Mouse (Mus musculus): ENCODE data around the gene Slc52a3. TPM values are rescaled to one million over a fixed set of nuclear protein-coding genes. Genes with fewer than 3 reads are reported as not detected.

Slc52a3 gene
- polyA plus RNA-seq, 1 experiment, result 2.6 TPM

- Histone ChIP-seq H3K4me3 (ENCODE audit: low read depth, low read length) (no peak overlapping the region), H3K36me3 (ENCODE audit: control insufficient read depth, insufficient read depth, low read length, poor library complexity, severe bottlenecking) (no peaks in the 10 kb centered on the region), H3K27ac (ENCODE audit: insufficient read depth, low read length) (peak overlapping the region; percentile 58), H3K4me1 (ENCODE audit: control insufficient read depth, insufficient read depth, low read length) (peaks cover 17% of the 10 kb centered on the region), H3K27me3 (ENCODE audit: control insufficient read depth, insufficient read depth, low read length, poor library complexity, severe bottlenecking) (no peaks in the 10 kb centered on the region), H3K9ac (ENCODE audit: low read depth, poor library complexity, severe bottlenecking) (0 out of 2 replicates have a peak overlapping the region, but pooled peaks have one; percentile 19), H3K9me3 (replicated peaks; ENCODE audit: control insufficient read depth, insufficient read depth, low read length, poor library complexity, severe bottlenecking) (no peaks in the 10 kb centered on the region)
- no peak for TF ChIP-seq EP300 (IDR thresholded peaks at IDR 0.05; ENCODE audit: insufficient read depth, low read depth, low read length)
- TF ChIP-seq POLR2A (IDR thresholded peaks at IDR 0.05; ENCODE audit: insufficient read depth, low read length), result no peak
- no peak for TF ChIP-seq CTCF (IDR thresholded peaks at IDR 0.05; ENCODE audit: low read depth, low read length)
Measured at GRCm38 (mm10) chr2:152016666-152017065, 20.4 kb downstream of the Slc52a3 start.

DNA sequence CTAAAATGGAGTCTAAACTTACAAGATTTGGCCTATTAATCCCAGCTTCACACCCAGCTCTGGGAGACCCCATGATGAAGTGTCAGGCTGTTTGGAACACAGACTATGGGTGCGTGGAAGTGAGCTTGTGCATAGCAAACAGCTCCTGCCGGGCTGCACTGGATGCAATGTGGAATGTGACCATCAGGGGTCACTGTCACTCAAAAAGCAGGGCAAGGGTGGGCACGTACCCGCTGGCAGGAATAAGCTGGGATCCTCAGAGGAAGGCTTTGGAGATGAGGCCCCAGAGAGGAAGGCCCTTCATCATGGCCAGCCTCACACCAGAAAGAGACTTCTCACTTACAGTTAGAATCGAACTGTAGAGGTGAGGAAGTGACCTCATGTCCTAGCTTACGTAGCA, 23.9 kb downstream of the Slc52a3 start:
- no peaks in the 10 kb centered on the region for H3K36me3 ChIP-seq (ENCODE audit: control insufficient read depth, insufficient read depth, low read length, poor library complexity, severe bottlenecking)
- peaks cover 6% of the 10 kb centered on the region for H3K4me1 ChIP-seq (ENCODE audit: control insufficient read depth, insufficient read depth, low read length)
- H3K4me3 ChIP-seq (ENCODE audit: low read depth, low read length), result no peak overlapping the region
- TF ChIP-seq POLR2A (IDR thresholded peaks at IDR 0.05; ENCODE audit: insufficient read depth, low read length) (no peak), EP300 (IDR thresholded peaks at IDR 0.05; ENCODE audit: insufficient read depth, low read depth, low read length) (0 out of 2 replicates have a peak, but pooled peaks have one; percentile 10), CTCF (IDR thresholded peaks at IDR 0.05; ENCODE audit: low read depth, low read length) (peak; percentile 91)
- no peak overlapping the region for H3K9ac ChIP-seq (ENCODE audit: low read depth, poor library complexity, severe bottlenecking)
- no peak overlapping the region for H3K27ac ChIP-seq (ENCODE audit: insufficient read depth, low read length)
- peaks cover 2% of the 10 kb centered on the region; the same call in 1 of the 2 replicates for H3K9me3 ChIP-seq (replicated peaks; ENCODE audit: control insufficient read depth, insufficient read depth, low read length, poor library complexity, severe bottlenecking)
- no peaks in the 10 kb centered on the region for H3K27me3 ChIP-seq (ENCODE audit: control insufficient read depth, insufficient read depth, low read length, poor library complexity, severe bottlenecking)

DNA sequence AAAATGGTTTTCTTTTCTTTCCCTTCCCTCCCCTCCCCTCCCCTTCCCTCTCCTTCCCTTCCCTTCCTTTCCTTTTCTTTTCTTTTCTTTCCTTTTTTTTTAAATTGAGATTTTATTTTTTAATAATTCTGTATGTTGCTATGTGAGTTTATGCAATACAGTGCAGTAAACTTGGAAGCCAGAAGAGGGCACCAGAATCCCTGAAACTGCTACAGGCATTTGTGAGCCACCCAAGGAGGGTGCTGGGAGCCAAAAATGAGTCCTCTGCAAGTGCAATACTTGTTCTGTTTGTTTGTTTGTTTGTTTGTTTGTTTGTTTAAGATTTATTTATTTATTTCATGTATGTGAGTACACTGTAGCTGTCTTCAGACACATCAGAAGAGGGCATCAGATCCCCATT, 25.7 kb downstream of the Slc52a3 start:
- H3K9me3 ChIP-seq (replicated peaks; ENCODE audit: control insufficient read depth, insufficient read depth, low read length, poor library complexity, severe bottlenecking), result peaks cover 2% of the 10 kb centered on the region; the same call in 1 of the 2 replicates
- H3K9ac ChIP-seq (ENCODE audit: low read depth, poor library complexity, severe bottlenecking), result no peak overlapping the region
- TF ChIP-seq EP300 (IDR thresholded peaks at IDR 0.05; ENCODE audit: insufficient read depth, low read depth, low read length) (no peak), POLR2A (IDR thresholded peaks at IDR 0.05; ENCODE audit: insufficient read depth, low read length) (no peak), CTCF (IDR thresholded peaks at IDR 0.05; ENCODE audit: low read depth, low read length) (peak; percentile 17)
- H3K4me3 ChIP-seq (ENCODE audit: low read depth, low read length), result no peak overlapping the region
- H3K27me3 ChIP-seq (ENCODE audit: control insufficient read depth, insufficient read depth, low read length, poor library complexity, severe bottlenecking), result no peaks in the 10 kb centered on the region
- no peaks in the 10 kb centered on the region for H3K36me3 ChIP-seq (ENCODE audit: control insufficient read depth, insufficient read depth, low read length, poor library complexity, severe bottlenecking)
- no peak overlapping the region for H3K27ac ChIP-seq (ENCODE audit: insufficient read depth, low read length)
- H3K4me1 ChIP-seq (ENCODE audit: control insufficient read depth, insufficient read depth, low read length), result no peaks in the 10 kb centered on the region

DNA sequence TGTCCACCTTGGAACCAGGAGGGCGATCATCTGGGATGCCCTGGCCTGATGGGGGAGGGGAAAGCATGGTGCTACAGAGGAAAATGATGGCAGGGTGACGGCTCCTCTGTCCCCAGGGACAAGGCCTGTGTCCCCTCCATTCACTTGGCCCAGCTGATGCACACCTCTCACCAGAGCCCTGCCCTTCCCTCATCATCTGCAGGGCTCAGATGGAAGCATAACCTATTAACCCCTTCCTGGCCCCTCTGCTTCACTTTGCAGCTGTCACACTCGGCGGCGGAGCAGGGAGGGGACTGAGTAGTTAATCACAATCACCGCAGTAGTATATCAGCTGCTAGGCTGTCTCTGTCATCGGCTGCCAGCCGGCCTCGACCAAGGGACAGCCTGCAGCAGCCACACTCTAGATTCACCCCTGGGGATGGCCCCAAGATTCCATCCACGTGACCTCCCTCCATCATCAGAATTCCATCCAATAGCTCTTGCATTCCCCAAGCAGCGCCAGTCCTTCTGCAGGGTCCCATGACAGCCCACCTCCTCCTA, 28.6 kb downstream of the Slc52a3 start:
- H3K9ac ChIP-seq (ENCODE audit: low read depth, poor library complexity, severe bottlenecking), result no peak overlapping the region
- no peak overlapping the region for H3K4me3 ChIP-seq (ENCODE audit: low read depth, low read length)
- H3K36me3 ChIP-seq (ENCODE audit: control insufficient read depth, insufficient read depth, low read length, poor library complexity, severe bottlenecking), result no peaks in the 10 kb centered on the region
- TF ChIP-seq POLR2A (IDR thresholded peaks at IDR 0.05; ENCODE audit: insufficient read depth, low read length) (no peak), CTCF (IDR thresholded peaks at IDR 0.05; ENCODE audit: low read depth, low read length) (no peak), EP300 (IDR thresholded peaks at IDR 0.05; ENCODE audit: insufficient read depth, low read depth, low read length) (no peak)
- H3K9me3 ChIP-seq (replicated peaks; ENCODE audit: control insufficient read depth, insufficient read depth, low read length, poor library complexity, severe bottlenecking), result peaks cover 2% of the 10 kb centered on the region; the same call in 1 of the 2 replicates
- H3K4me1 ChIP-seq (ENCODE audit: control insufficient read depth, insufficient read depth, low read length), result no peaks in the 10 kb centered on the region
- H3K27me3 ChIP-seq (ENCODE audit: control insufficient read depth, insufficient read depth, low read length, poor library complexity, severe bottlenecking), result no peaks in the 10 kb centered on the region
- no peak overlapping the region for H3K27ac ChIP-seq (ENCODE audit: insufficient read depth, low read length)

- Histone ChIP-seq H3K9me3 (replicated peaks; ENCODE audit: control insufficient read depth, insufficient read depth, low read length, poor library complexity, severe bottlenecking) (no peaks in the 10 kb centered on the region), H3K36me3 (ENCODE audit: control insufficient read depth, insufficient read depth, low read length, poor library complexity, severe bottlenecking) (no peaks in the 10 kb centered on the region), H3K4me1 (ENCODE audit: control insufficient read depth, insufficient read depth, low read length) (no peaks in the 10 kb centered on the region), H3K9ac (ENCODE audit: low read depth, poor library complexity, severe bottlenecking) (peak overlapping the region; percentile 49), H3K27ac (ENCODE audit: insufficient read depth, low read length) (no peak overlapping the region), H3K4me3 (ENCODE audit: low read depth, low read length) (peak overlapping the region; percentile 72), H3K27me3 (ENCODE audit: control insufficient read depth, insufficient read depth, low read length, poor library complexity, severe bottlenecking) (no peaks in the 10 kb centered on the region)
- TF ChIP-seq EP300 (IDR thresholded peaks at IDR 0.05; ENCODE audit: insufficient read depth, low read depth, low read length) (peak; percentile 81; the same call in 1 of the 2 replicates), POLR2A (IDR thresholded peaks at IDR 0.05; ENCODE audit: insufficient read depth, low read length) (no peak), CTCF (IDR thresholded peaks at IDR 0.05; ENCODE audit: low read depth, low read length) (peak; percentile 93)
Measured at GRCm38 (mm10) chr2:152029252-152030082, 33.2 kb downstream of the Slc52a3 start.

DNA sequence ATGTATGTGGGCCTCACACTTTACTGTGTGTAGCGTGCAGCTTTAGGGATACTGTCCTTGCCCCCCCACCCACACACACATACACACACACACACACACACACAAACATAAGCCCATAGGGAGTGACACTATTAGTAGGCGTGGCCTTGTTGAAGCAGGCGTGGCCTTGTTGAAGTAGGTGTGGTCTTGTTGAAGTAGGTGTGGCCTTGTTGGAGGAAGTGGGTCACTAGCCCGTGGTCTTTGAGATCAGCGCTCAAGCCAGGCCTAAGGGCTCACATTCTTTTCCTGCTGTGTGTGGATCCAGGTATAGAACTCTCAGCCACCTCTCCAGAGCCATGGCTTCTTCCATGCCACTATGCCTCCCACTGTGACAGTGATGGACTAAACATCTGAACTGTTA, 34.7 kb downstream of the Slc52a3 start:
- no peak overlapping the region for H3K9ac ChIP-seq (ENCODE audit: low read depth, poor library complexity, severe bottlenecking)
- no peaks in the 10 kb centered on the region for H3K9me3 ChIP-seq (replicated peaks; ENCODE audit: control insufficient read depth, insufficient read depth, low read length, poor library complexity, severe bottlenecking)
- TF ChIP-seq CTCF (IDR thresholded peaks at IDR 0.05; ENCODE audit: low read depth, low read length) (no peak), POLR2A (IDR thresholded peaks at IDR 0.05; ENCODE audit: insufficient read depth, low read length) (no peak), EP300 (IDR thresholded peaks at IDR 0.05; ENCODE audit: insufficient read depth, low read depth, low read length) (no peak)
- no peak overlapping the region for H3K4me3 ChIP-seq (ENCODE audit: low read depth, low read length)
- H3K27ac ChIP-seq (ENCODE audit: insufficient read depth, low read length), result no peak overlapping the region
- H3K27me3 ChIP-seq (ENCODE audit: control insufficient read depth, insufficient read depth, low read length, poor library complexity, severe bottlenecking), result no peaks in the 10 kb centered on the region
- H3K36me3 ChIP-seq (ENCODE audit: control insufficient read depth, insufficient read depth, low read length, poor library complexity, severe bottlenecking), result no peaks in the 10 kb centered on the region
- H3K4me1 ChIP-seq (ENCODE audit: control insufficient read depth, insufficient read depth, low read length), result no peaks in the 10 kb centered on the region

Measured in ES-Bruce4 (cell line).